Mouse (Mus musculus) testis, adult 2 months (tissue): ENCODE data around the gene Lhpp. TPM values are rescaled to one million over a fixed set of nuclear protein-coding genes. Genes with fewer than 3 reads are reported as not detected.

Experiments used
- H3K27ac ChIP-seq: fragments of 200-500 bp; 2 replicates; pipeline ENCODE4 v1.5.1; 2012; ENCODE audit warnings: low read depth, low read length; ENCODE audit not compliant: control insufficient read depth, insufficient read depth
- H3K27me3 ChIP-seq: fragments of 200-500 bp; 2 replicates; pipeline ENCODE4 v1.6.1; 2012; ENCODE audit warnings: mild to moderate bottlenecking, low read length, moderate library complexity; ENCODE audit not compliant: control insufficient read depth, insufficient read depth
- H3K36me3 ChIP-seq: fragments of 200-500 bp; 2 replicates; pipeline ENCODE4 v1.6.1; 2012; ENCODE audit warnings: mild to moderate bottlenecking, low read length; ENCODE audit not compliant: control insufficient read depth, insufficient read depth
- H3K4me1 ChIP-seq: fragments of 200-500 bp; 2 replicates; pipeline ENCODE4 v1.6.1; 2012; ENCODE audit warnings: low read length; ENCODE audit not compliant: control insufficient read depth, insufficient read depth
- H3K4me3 ChIP-seq: fragments of 200-500 bp; 2 replicates; pipeline ENCODE4 v1.5.1; 2012; ENCODE audit warnings: low read depth, mild to moderate bottlenecking, low read length, moderate library complexity, mixed read lengths; ENCODE audit not compliant: control insufficient read depth
- CTCF ChIP-seq: fragments of 200-500 bp; IDR thresholded peaks from 2 replicates; pipeline ENCODE4 v1.5.1; 2012; ENCODE audit warnings: low read depth, mild to moderate bottlenecking, inconsistent platforms, low read length, moderate library complexity; ENCODE audit not compliant: control insufficient read depth, insufficient read depth, insufficient replicate concordance
- POLR2A ChIP-seq: fragments of 200-500 bp; IDR thresholded peaks from 2 replicates; pipeline ENCODE4 v1.6.1; 2012; ENCODE audit warnings: low read depth, mild to moderate bottlenecking, inconsistent platforms, low read length, moderate library complexity; ENCODE audit not compliant: control insufficient read depth
- polyA plus RNA-seq: library from polyadenylated mRNA; depleted of rRNA; stranded (reverse); fragments of >200 nt; gene quantifications from 2 replicates; pipeline ENCODE4 v1.2.3, GENCODE M21; 2012

Gene Lhpp
- polyA plus RNA-seq, 1 experiment, result 7.3 TPM

- Histone ChIP-seq H3K4me1 (no peaks in the 10 kb centered on the region), H3K27me3 (no peaks in the 10 kb centered on the region), H3K36me3 (no peaks in the 10 kb centered on the region), H3K4me3 (no peak overlapping the region), H3K27ac (no peak overlapping the region)
- no peak for TF ChIP-seq CTCF
- TF ChIP-seq POLR2A, result no peak
These were observed 115.8 kb downstream of the Lhpp start for GRCm38 (mm10) chr7:132726106-132726861.

GRCm38 (mm10) chr7:132729093-132729831 lies 118.8 kb downstream of the Lhpp start:
- TF ChIP-seq POLR2A, result no peak
- TF ChIP-seq CTCF, result no peak
- Histone ChIP-seq H3K4me3 (no peak overlapping the region), H3K27me3 (no peaks in the 10 kb centered on the region), H3K27ac (no peak overlapping the region), H3K4me1 (no peaks in the 10 kb centered on the region; the same call in 1 of the 2 replicates), H3K36me3 (no peaks in the 10 kb centered on the region)

GRCm38 (mm10) chr7:132730510-132730909 lies 120.1 kb downstream of the Lhpp start:
- Histone ChIP-seq H3K27ac (no peak overlapping the region), H3K27me3 (no peaks in the 10 kb centered on the region), H3K36me3 (no peaks in the 10 kb centered on the region), H3K4me3 (no peak overlapping the region), H3K4me1 (no peaks in the 10 kb centered on the region; the same call in 1 of the 2 replicates)
- TF ChIP-seq CTCF (no peak), POLR2A (no peak)

- H3K4me3 ChIP-seq, result no peak overlapping the region
- no peak for TF ChIP-seq CTCF
- TF ChIP-seq POLR2A, result no peak
- no peaks in the 10 kb centered on the region for H3K27me3 ChIP-seq
- no peak overlapping the region for H3K27ac ChIP-seq
- no peaks in the 10 kb centered on the region; the same call in 1 of the 2 replicates for H3K4me1 ChIP-seq
- H3K36me3 ChIP-seq, result no peaks in the 10 kb centered on the region
These were observed 121.1 kb downstream of the Lhpp start for GRCm38 (mm10) chr7:132731558-132731957.

- H3K4me1 ChIP-seq, result no peaks in the 10 kb centered on the region; the same call in 1 of the 2 replicates
- no peak for TF ChIP-seq CTCF
- no peak overlapping the region for H3K4me3 ChIP-seq
- H3K27me3 ChIP-seq, result no peaks in the 10 kb centered on the region
- H3K27ac ChIP-seq, result no peak overlapping the region
- no peaks in the 10 kb centered on the region for H3K36me3 ChIP-seq
These were observed 121.8 kb downstream of the Lhpp start for GRCm38 (mm10) chr7:132732136-132732789.

- H3K27me3 ChIP-seq, result no peaks in the 10 kb centered on the region
- H3K4me3 ChIP-seq, result no peak overlapping the region
- no peak for TF ChIP-seq CTCF
- TF ChIP-seq POLR2A, result no peak
- no peak overlapping the region for H3K27ac ChIP-seq
- H3K36me3 ChIP-seq, result no peaks in the 10 kb centered on the region
- H3K4me1 ChIP-seq, result no peaks in the 10 kb centered on the region; the same call in 1 of the 2 replicates
These were observed 123.1 kb downstream of the Lhpp start for GRCm38 (mm10) chr7:132733521-132733920.

GRCm38 (mm10) chr7:132734222-132734621 lies 123.8 kb downstream of the Lhpp start:
- Histone ChIP-seq H3K4me3 (no peak overlapping the region), H3K27ac (no peak overlapping the region), H3K36me3 (no peaks in the 10 kb centered on the region), H3K4me1 (no peaks in the 10 kb centered on the region; the same call in 1 of the 2 replicates), H3K27me3 (no peaks in the 10 kb centered on the region)
- TF ChIP-seq POLR2A (no peak), CTCF (no peak)
